Mouse (Mus musculus) intestine, postnatal 0 days (tissue): ENCODE data around the gene Sigirr. TPM values are rescaled to one million over a fixed set of nuclear protein-coding genes. Genes with fewer than 3 reads are reported as not detected.

Experiments
- ATAC-seq: fragments of 200-750 bp; cut with Nextera tagmentation; 2 replicates; pipeline ENCODE4 v1.8.0; 2017; ENCODE audit warnings: mild to moderate bottlenecking, moderate TSS enrichment, moderate library complexity
- H3K27ac ChIP-seq: fragments of 300-500 bp; sonication (generic); 2 replicates; pipeline ENCODE4 v1.5.1; 2014; ENCODE audit warnings: mild to moderate bottlenecking, low read depth, low read length, moderate library complexity
- H3K27me3 ChIP-seq: fragments of 300-500 bp; sonication (generic); replicated peaks from 2 replicates; pipeline ENCODE4 v1.6.1; 2014; ENCODE audit warnings: low read length, mixed read lengths; ENCODE audit not compliant: control insufficient read depth, insufficient read depth
- H3K36me3 ChIP-seq: fragments of 300-500 bp; sonication (generic); 2 replicates; pipeline ENCODE4 v1.6.1; 2014; ENCODE audit warnings: mild to moderate bottlenecking, moderate library complexity; ENCODE audit not compliant: control insufficient read depth, insufficient read depth
- H3K4me1 ChIP-seq: fragments of 300-500 bp; sonication (generic); replicated peaks from 2 replicates; pipeline ENCODE4 v1.6.1; 2014; ENCODE audit warnings: antibody characterized with exemption, low read length, mixed read lengths; ENCODE audit not compliant: control insufficient read depth, insufficient read depth
- H3K4me2 ChIP-seq: fragments of 300-500 bp; sonication (generic); replicated peaks from 2 replicates; pipeline ENCODE4 v1.6.1; 2014; ENCODE audit warnings: low read depth, mild to moderate bottlenecking, moderate library complexity
- H3K4me3 ChIP-seq: fragments of 300-500 bp; sonication (generic); 2 replicates; pipeline ENCODE4 v1.5.1; 2014; ENCODE audit warnings: low read depth, low read length
- H3K9ac ChIP-seq: fragments of 300-500 bp; sonication (generic); 2 replicates; pipeline ENCODE4 v1.6.1; 2014; ENCODE audit warnings: mild to moderate bottlenecking, low read depth, low read length
- H3K9me3 ChIP-seq: fragments of 300-500 bp; sonication (generic); 2 replicates; pipeline ENCODE4 v1.6.1; 2016; ENCODE audit warnings: mixed run types; ENCODE audit not compliant: control insufficient read depth
- CTCF ChIP-seq: sonication (generic); IDR thresholded peaks from 2 replicates; pipeline ENCODE4 v1.5.1; 2016; ENCODE audit warnings: low read depth, mild to moderate bottlenecking, control low read depth, antibody characterized with exemption, moderate library complexity
- WGBS: fragments of 180-500 bp; shearing (Covaris S2); extraction: QIAGEN DNeasy Blood & Tissue Kit; methylation state at CpG from one replicate; pipeline ENCODE4 v1.1.7; 2014; 5-methylcytosine and 5-hydroxymethylcytosine counted together
- polyA plus RNA-seq: library from polyadenylated mRNA; unstranded; fragments of >200 nt; fragmentation: Nextera tagmentation; extraction: Ambion mirVana; gene quantifications from 2 replicates; pipeline ENCODE4 v1.2.1, GENCODE M21; 2015

Gene Sigirr
- polyA plus RNA-seq, 1 experiment from 2014 or later: 42.1 TPM

GRCm38 (mm10) chr7:141078876-141079275 is 21.5 kb downstream of the Sigirr start:
- WGBS: 71% methylated on average over 4 of the region's 4 CpGs
- no peak for ATAC-seq

DNA sequence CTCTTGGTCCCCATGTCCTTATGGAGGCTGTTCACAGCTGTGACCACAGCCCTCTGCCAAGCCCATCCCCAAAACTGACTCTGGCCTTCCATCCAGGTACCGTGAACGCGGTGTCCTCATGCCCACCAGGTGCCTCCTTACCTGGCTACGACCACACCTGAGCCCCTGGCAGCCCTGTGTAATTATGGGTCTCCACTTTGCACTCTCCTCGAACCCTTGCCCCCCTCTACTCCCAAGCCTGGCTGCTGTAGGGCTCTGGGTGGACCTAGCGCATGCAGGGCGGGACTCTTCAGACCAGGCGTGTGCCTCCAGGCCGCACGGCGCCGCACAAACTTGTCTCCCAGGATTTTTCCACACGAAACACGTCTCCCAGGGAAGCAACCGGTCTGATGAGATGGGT is 22.5 kb downstream of the Sigirr start, which contains the start of gene Pkp3:
Gene Pkp3, plus strand, starts transcription at position 378 of the 400 bp plus-strand sequence.
- Histone ChIP-seq H3K9me3 (no peaks in the 10 kb centered on the region), H3K27me3 (no peaks in the 10 kb centered on the region), H3K4me1 (no peaks in the 10 kb centered on the region), H3K27ac (no peak within 1 kb of the TSS), H3K9ac (no peak within 1 kb of the TSS), H3K36me3 (peaks cover 7% of the 10 kb centered on the region; the same call in 1 of the 2 replicates), H3K4me2 (no peak within 1 kb of the TSS), H3K4me3 (no peak within 1 kb of the TSS)
- 88% methylated on average over 15 of the region's 15 CpGs for WGBS
- TF ChIP-seq CTCF: no peak
- no peak for ATAC-seq

More at GRCm38 (mm10) chr7:141078876-141079275, 21.5 kb downstream of the Sigirr start:
- Histone ChIP-seq H3K27me3 (no peaks in the 10 kb centered on the region), H3K4me1 (no peaks in the 10 kb centered on the region), H3K4me2 (no peak overlapping the region), H3K9me3 (no peaks in the 10 kb centered on the region), H3K36me3 (peaks cover 13% of the 10 kb centered on the region; the same call in 1 of the 2 replicates), H3K4me3 (no peak overlapping the region), H3K27ac (no peak overlapping the region), H3K9ac (no peak overlapping the region)
- TF ChIP-seq CTCF: no peak

- WGBS: 81% methylated on average over 4 of the region's 4 CpGs
- no peaks in the 10 kb centered on the region for H3K9me3 ChIP-seq
- ATAC-seq: no peak
These were observed 26.6 kb downstream of the Sigirr start for GRCm38 (mm10) chr7:141073782-141074181.

GRCm38 (mm10) chr7:141072017-141072745 is 28.2 kb downstream of the Sigirr start:
- Histone ChIP-seq H3K9ac (no peak overlapping the region), H3K27ac (no peak overlapping the region), H3K4me3 (no peak overlapping the region), H3K27me3 (peaks cover 7% of the 10 kb centered on the region), H3K4me1 (no peaks in the 10 kb centered on the region), H3K4me2 (no peak overlapping the region), H3K9me3 (no peaks in the 10 kb centered on the region), H3K36me3 (no peaks in the 10 kb centered on the region)
- 38% methylated on average over 23 of the region's 23 CpGs for WGBS
- peak; percentile 82 for TF ChIP-seq CTCF
- ATAC-seq: 0 out of 2 replicates have a peak, but pooled peaks have one; percentile 15

More at GRCm38 (mm10) chr7:141073782-141074181, 26.6 kb downstream of the Sigirr start:
- no peak overlapping the region for H3K4me2 ChIP-seq
- H3K9ac ChIP-seq: no peak overlapping the region
- no peak overlapping the region for H3K27ac ChIP-seq
- peaks cover 7% of the 10 kb centered on the region for H3K27me3 ChIP-seq
- H3K4me3 ChIP-seq: no peak overlapping the region
- TF ChIP-seq CTCF: no peak
- H3K36me3 ChIP-seq: no peaks in the 10 kb centered on the region
- no peaks in the 10 kb centered on the region for H3K4me1 ChIP-seq

- Histone ChIP-seq H3K27me3 (peaks cover 7% of the 10 kb centered on the region), H3K36me3 (0 out of 2 replicates have a peak, but pooled peaks cover under 1% of the 10 kb centered on the region), H3K4me3 (peak overlapping the region; percentile 36), H3K27ac (no peak overlapping the region), H3K9me3 (no peaks in the 10 kb centered on the region), H3K9ac (peak overlapping the region; percentile 45), H3K4me2 (peak overlapping the region; percentile 73), H3K4me1 (no peaks in the 10 kb centered on the region)
- 1% methylated on average over 51 of the region's 51 CpGs for WGBS
- TF ChIP-seq CTCF: peak; percentile 91
- ATAC-seq: no peak; the same call in 1 of the 2 replicates
These were observed 30.1 kb downstream of the Sigirr start for GRCm38 (mm10) chr7:141070058-141070862.

DNA sequence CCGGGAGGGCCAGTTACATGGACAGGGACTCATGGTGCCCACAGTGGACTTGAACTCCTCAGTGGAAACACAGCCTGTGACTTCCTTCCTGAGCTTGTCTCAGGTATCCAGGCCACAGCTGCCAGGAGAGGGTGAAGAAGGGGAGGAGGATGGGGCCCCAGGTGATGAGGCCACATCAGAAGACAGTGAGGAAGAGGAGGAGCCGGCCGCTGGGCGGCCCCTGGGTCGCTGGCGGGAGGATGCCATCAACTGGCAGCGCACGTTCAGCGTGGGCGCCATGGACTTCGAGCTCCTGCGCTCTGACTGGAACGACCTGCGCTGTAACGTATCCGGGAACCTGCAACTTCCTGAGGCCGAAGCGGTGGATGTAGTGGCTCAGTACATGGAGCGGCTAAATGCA is 32.0 kb downstream of the Sigirr start:
- WGBS: 72% methylated on average over 19 of the region's 19 CpGs
- no peaks in the 10 kb centered on the region for H3K9me3 ChIP-seq
- no peak overlapping the region for H3K4me2 ChIP-seq
- no peak overlapping the region for H3K9ac ChIP-seq
- no peak for TF ChIP-seq CTCF
- peaks cover 7% of the 10 kb centered on the region for H3K27me3 ChIP-seq
- 0 out of 2 replicates have a peak, but pooled peaks cover 4% of the 10 kb centered on the region for H3K36me3 ChIP-seq
- no peak overlapping the region; the same call in 1 of the 2 replicates for H3K27ac ChIP-seq
- no peak for ATAC-seq
- no peak overlapping the region for H3K4me3 ChIP-seq
- H3K4me1 ChIP-seq: no peaks in the 10 kb centered on the region
